Mouse (Mus musculus) E14TG2a.4 (cell line): ENCODE data around the gene Rab4b.

Experiments used
- CTCF ChIP-seq: conservative IDR thresholded peaks from 2 replicates; pipeline ENCODE4 v1.5.1; 2014; ENCODE audit warnings: low read length
- NANOG ChIP-seq: IDR thresholded peaks from 2 replicates; pipeline ENCODE4 v1.6.1; 2014; ENCODE audit warnings: borderline replicate concordance, low read length, mixed read lengths
- POU5F1 ChIP-seq: IDR thresholded peaks from 2 replicates; pipeline ENCODE4 v1.6.1; 2014; ENCODE audit warnings: low read length, borderline replicate concordance

GRCm38 (mm10) chr7:27156005-27156404, 22.7 kb downstream of the Rab4b start:
- TF ChIP-seq CTCF = no peak
- no peak for TF ChIP-seq NANOG
- no peak for TF ChIP-seq POU5F1
